Mouse (Mus musculus) spleen, adult 2 months (tissue): ENCODE results near the gene Fam196a.

ENCODE experiments used
- CTCF ChIP-seq: fragments of 200-500 bp; IDR thresholded peaks from 2 replicates; pipeline ENCODE4 v1.5.1; 2011; ENCODE audit warnings: mild to moderate bottlenecking, inconsistent platforms; ENCODE audit not compliant: insufficient read depth, insufficient read length, insufficient replicate concordance; ENCODE audit errors: extremely low read depth
- POLR2A ChIP-seq: fragments of 200-500 bp; IDR thresholded peaks from 2 replicates; pipeline ENCODE4 v1.6.1; 2011; ENCODE audit warnings: low read depth, low read length, inconsistent platforms

- TF ChIP-seq POLR2A (no peak), CTCF (no peak)
Observed at GRCm38 (mm10) chr7:134943701-134944100, 5.5 kb upstream of the Fam196a start.
